9 mouse cellular contexts compared by ENCODE assay signal in the genomic region with DNA sequence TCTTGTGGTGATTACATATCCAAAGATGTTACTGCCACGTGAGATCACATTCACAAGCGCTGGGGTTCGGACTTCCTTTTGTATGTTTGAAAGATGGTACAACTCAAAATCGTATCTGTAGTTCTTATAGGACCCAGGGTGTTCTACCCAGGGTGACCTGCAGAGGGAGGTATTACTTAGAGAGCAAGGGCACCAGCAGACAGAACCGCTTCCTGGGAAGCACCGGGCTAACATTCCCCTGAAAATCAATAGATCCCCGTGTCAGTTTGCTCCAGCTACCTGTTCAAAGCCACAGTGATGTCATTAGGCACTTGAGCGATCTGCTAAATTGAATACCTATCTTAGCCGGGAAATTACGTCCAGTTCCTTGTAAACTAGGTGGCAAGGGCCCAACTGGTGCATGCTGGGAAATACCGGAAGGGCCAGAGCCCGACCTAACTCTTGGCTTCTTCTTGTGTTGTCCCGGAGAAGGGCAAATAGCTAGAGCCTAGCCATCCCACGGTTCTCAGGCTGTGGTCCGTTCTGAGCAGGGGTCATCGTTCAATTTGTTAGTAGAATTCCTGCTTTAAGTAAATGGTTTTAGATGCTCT. TPM values are rescaled to one million over a fixed set of nuclear protein-coding genes. Genes with fewer than 3 reads are reported as not detected.
A peak's percentile ranks its signal among the peaks of the same experiment; 100 is the strongest.
DNase-seq lines count a peak whose midpoint lies in the region; ATAC-seq and TF ChIP-seq lines count a peak whose summit lies in the region.
"Had no signal": no experiment of that assay in that cellular context is flagged by ENCODE, and none has a peak within 500 bp of the region (broad histone marks: within the 10 kb centered on the region; RNA-seq: fewer than 3 reads in every experiment).

No protein-coding gene starts in this region.

- no peak overlapping the region for H3K4me2 ChIP-seq in midbrain, embryonic 14.5 days (ENCODE audit: low read length)
- H3K4me2 ChIP-seq in midbrain, embryonic 13.5 days (replicated peaks): no peak overlapping the region
- H3K4me2 ChIP-seq in liver, postnatal 0 days (ENCODE audit: low read depth, low read length): no peak overlapping the region
- H3K4me2 ChIP-seq in forebrain, embryonic 13.5 days: no peak overlapping the region

- H3K9ac ChIP-seq in midbrain, embryonic 14.5 days (replicated peaks; ENCODE audit: low read length): no peak overlapping the region
- H3K9ac ChIP-seq in midbrain, embryonic 13.5 days (replicated peaks): no peak overlapping the region
- H3K9ac ChIP-seq in liver, postnatal 0 days (replicated peaks): no peak overlapping the region
- no peak overlapping the region for H3K9ac ChIP-seq in forebrain, embryonic 13.5 days

- peak; percentile 40 for TF ChIP-seq CTCF in cortical plate, adult 2 months (IDR thresholded peaks at IDR 0.05; ENCODE audit: extremely low read depth, insufficient read depth, low read length)
- peak; percentile 69 for TF ChIP-seq CTCF in liver, postnatal 0 days (IDR thresholded peaks at IDR 0.05; ENCODE audit: low read depth)

- TF ChIP-seq POLR2A in cortical plate, adult 2 months (IDR thresholded peaks at IDR 0.05; ENCODE audit: extremely low read depth, insufficient read depth, low read length): no peak

- no peaks in the 10 kb centered on the region for H3K36me3 ChIP-seq in midbrain, embryonic 14.5 days (ENCODE audit: control insufficient read depth, insufficient read depth, low read length)
- no peaks in the 10 kb centered on the region for H3K36me3 ChIP-seq in midbrain, embryonic 13.5 days
- H3K36me3 ChIP-seq in liver, postnatal 0 days (replicated peaks; ENCODE audit: insufficient read depth, low read length): peaks cover 6% of the 10 kb centered on the region
- no peaks in the 10 kb centered on the region for H3K36me3 ChIP-seq in forebrain, embryonic 13.5 days (ENCODE audit: poor library complexity, severe bottlenecking)

- no peaks in the 10 kb centered on the region for H3K9me3 ChIP-seq in midbrain, embryonic 14.5 days (ENCODE audit: control insufficient read depth, low read length)
- H3K9me3 ChIP-seq in midbrain, embryonic 13.5 days: no peaks in the 10 kb centered on the region
- H3K9me3 ChIP-seq in liver, postnatal 0 days (ENCODE audit: low read length): peaks cover 5% of the 10 kb centered on the region; the same call in 1 of the 2 replicates
- H3K9me3 ChIP-seq in forebrain, embryonic 13.5 days (replicated peaks): no peaks in the 10 kb centered on the region

- H3K4me1 ChIP-seq in midbrain, embryonic 14.5 days (ENCODE audit: control insufficient read depth, insufficient read depth, low read length): no peaks in the 10 kb centered on the region
- H3K4me1 ChIP-seq in midbrain, embryonic 13.5 days (replicated peaks): no peaks in the 10 kb centered on the region
- H3K4me1 ChIP-seq in cortical plate, adult 2 months (ENCODE audit: control insufficient read depth, insufficient read depth, low read length): no peaks in the 10 kb centered on the region
- no peaks in the 10 kb centered on the region for H3K4me1 ChIP-seq in liver, postnatal 0 days (ENCODE audit: insufficient read depth)
- no peaks in the 10 kb centered on the region for H3K4me1 ChIP-seq in forebrain, embryonic 13.5 days

- no peak overlapping the region for H3K4me3 ChIP-seq in midbrain, embryonic 14.5 days (replicated peaks; ENCODE audit: low read depth, low read length)
- no peak overlapping the region for H3K4me3 ChIP-seq in midbrain, embryonic 13.5 days (replicated peaks)
- H3K4me3 ChIP-seq in cortical plate, adult 2 months (ENCODE audit: insufficient read depth, low read length): no peak overlapping the region
- H3K4me3 ChIP-seq in liver, postnatal 0 days (ENCODE audit: low read depth, low read length): no peak overlapping the region
- no peak overlapping the region for H3K4me3 ChIP-seq in forebrain, embryonic 13.5 days

- no peaks in the 10 kb centered on the region for H3K27me3 ChIP-seq in midbrain, embryonic 14.5 days (ENCODE audit: control insufficient read depth, insufficient read depth, low read length)
- H3K27me3 ChIP-seq in midbrain, embryonic 13.5 days: no peaks in the 10 kb centered on the region
- no peaks in the 10 kb centered on the region for H3K27me3 ChIP-seq in liver, postnatal 0 days (ENCODE audit: insufficient read depth, low read length)
- H3K27me3 ChIP-seq in forebrain, embryonic 13.5 days: no peaks in the 10 kb centered on the region

- DNase-seq in midbrain, embryonic 14.5 days: peak; percentile 47
- DNase-seq in ZHBTc4 (ENCODE audit: low read depth, low spot score): peak; percentile 90
- DNase-seq in heart, postnatal 25 days (ENCODE audit: low spot score): peak; percentile 11
- DNase-seq in liver, postnatal 0 days: peak; percentile 70
- DNase-seq in skeletal muscle tissue, adult 2 months (ENCODE audit: low read depth, low spot score): peak; percentile 40

- 55% methylated on average over 16 of the region's 16 CpGs for WGBS in midbrain, embryonic 14.5 days
- 55% methylated on average over 16 of the region's 16 CpGs for WGBS in midbrain, embryonic 13.5 days
- 55% methylated on average over 16 of the region's 16 CpGs for WGBS in liver, postnatal 0 days (ENCODE audit: insufficient replicate concordance)
- WGBS in forebrain, embryonic 13.5 days: 55% methylated on average over 16 of the region's 16 CpGs

- TF ChIP-seq EP300 in liver, postnatal 0 days (IDR thresholded peaks at IDR 0.05; ENCODE audit: low read depth): no peak

- no peak for ATAC-seq in midbrain, embryonic 14.5 days (ENCODE audit: low FRiP score, low TSS enrichment)
- ATAC-seq in midbrain, embryonic 13.5 days: no peak
- ATAC-seq in liver, postnatal 0 days: peak; percentile 36; the same call in 1 of the 2 replicates
- no peak for ATAC-seq in forebrain, embryonic 13.5 days

- intact Hi-C loops in heart, postnatal 25 days (cut with DNase I): loop anchor here (5.0 to 10.0 kb wide), 2 partner anchors 87 to 275 kb away; no protein-coding TSS in a partner anchor

- H3K27ac ChIP-seq in midbrain, embryonic 14.5 days (replicated peaks; ENCODE audit: low read depth, low read length): no peak overlapping the region
- H3K27ac ChIP-seq in midbrain, embryonic 13.5 days: no peak overlapping the region
- no peak overlapping the region for H3K27ac ChIP-seq in cortical plate, adult 2 months (ENCODE audit: insufficient read depth, low read length)
- no peak overlapping the region for H3K27ac ChIP-seq in liver, postnatal 0 days (ENCODE audit: low read depth)
- no peak overlapping the region for H3K27ac ChIP-seq in forebrain, embryonic 13.5 days

RNA-seq across cellular contexts. Expression of gene Bco1, which starts 14.2 kb away (rescaled TPM):
- polyA plus RNA-seq in midbrain, embryonic 14.5 days (2014; fragmentation: Nextera tagmentation; extraction: Ambion mirVana): 0.18 TPM in 1 of 2 replicates, not detected in the other
- 0.08 and 0.13 TPM in 2 replicates for polyA plus RNA-seq in midbrain, embryonic 13.5 days (2015; fragmentation: Nextera tagmentation; extraction: Ambion mirVana)
- 0.11 TPM in 1 of 2 replicates, not detected in the other for polyA plus RNA-seq in cortical plate, adult 2 months (2012; rRNA removed)
- not detected for total RNA-seq in heart, postnatal 25 days (2021)
- 6.6 and 8.1 TPM in 2 replicates for polyA plus RNA-seq in liver, postnatal 0 days (2015; fragmentation: Nextera tagmentation; extraction: Ambion mirVana)
- polyA plus RNA-seq in forebrain, embryonic 13.5 days (2015; fragmentation: Nextera tagmentation; extraction: Ambion mirVana): not detected in 2 replicates
- polyA plus RNA-seq: heart, embryonic 14.5 days had no signal

RNA-seq across cellular contexts. Expression of gene Pkd1l2, which starts 27.6 kb away (rescaled TPM):
- polyA plus RNA-seq in midbrain, embryonic 14.5 days (2014; fragmentation: Nextera tagmentation; extraction: Ambion mirVana): 0.12 TPM in 1 of 2 replicates, not detected in the other
- polyA plus RNA-seq in midbrain, embryonic 13.5 days (2015; fragmentation: Nextera tagmentation; extraction: Ambion mirVana): not detected in 2 replicates
- polyA plus RNA-seq in cortical plate, adult 2 months (2012; rRNA removed): 0.13 and 0.19 TPM in 2 replicates
- not detected for total RNA-seq in heart, postnatal 25 days (2021)
- polyA plus RNA-seq in liver, postnatal 0 days (2015; fragmentation: Nextera tagmentation; extraction: Ambion mirVana): 0.06 TPM in 1 of 2 replicates, not detected in the other
- 0.04 TPM in 1 of 2 replicates, not detected in the other for polyA plus RNA-seq in forebrain, embryonic 13.5 days (2015; fragmentation: Nextera tagmentation; extraction: Ambion mirVana)

RNA-seq across cellular contexts. Expression of gene Gan, which starts 48.0 kb away (rescaled TPM):
- polyA plus RNA-seq in midbrain, embryonic 14.5 days (2014; fragmentation: Nextera tagmentation; extraction: Ambion mirVana): 4.9 and 7.1 TPM in 2 replicates
- polyA plus RNA-seq in midbrain, embryonic 13.5 days (2015; fragmentation: Nextera tagmentation; extraction: Ambion mirVana): 2.9 and 3.0 TPM in 2 replicates
- 8.2 and 8.4 TPM in 2 replicates for polyA plus RNA-seq in cortical plate, adult 2 months (2012; rRNA removed)
- 1 to 10 TPM; 4.2 to 5.3 TPM for total RNA-seq in heart, postnatal 25 days (2021)
- 0.60 and 0.62 TPM in 2 replicates for polyA plus RNA-seq in liver, postnatal 0 days (2015; fragmentation: Nextera tagmentation; extraction: Ambion mirVana)
- 2.8 and 3.9 TPM in 2 replicates for polyA plus RNA-seq in forebrain, embryonic 13.5 days (2015; fragmentation: Nextera tagmentation; extraction: Ambion mirVana)

Comparison
In these comparisons a context has a peak if more than half of its experiments do, and no peak if none do; other contexts are left out.
1. DNase-seq: peak in every context shown above with its lines; median percentile 90 in ZHBTc4; 70 in liver, postnatal 0 days; 47 in midbrain, embryonic 14.5 days; 40 in skeletal muscle tissue, adult 2 months; 11 in heart, postnatal 25 days.